Mouse (Mus musculus) C2C12 (cell line): ENCODE measurements around the gene Megf11.

ENCODE experiments used
- CEBPB ChIP-seq: IDR thresholded peaks from one replicate; pipeline ENCODE4 v1.6.1; 2011; ENCODE audit warnings: low read depth, mild to moderate bottlenecking, control low read depth, moderate library complexity
- CTCF ChIP-seq: IDR thresholded peaks from one replicate; pipeline ENCODE4 v1.5.1; 2011; ENCODE audit not compliant: control insufficient read depth, insufficient read depth, insufficient read length
- MAX ChIP-seq: IDR thresholded peaks from one replicate; pipeline ENCODE4 v1.6.1; 2011; ENCODE audit warnings: mild to moderate bottlenecking, control low read depth
- USF1 ChIP-seq: IDR thresholded peaks from one replicate; pipeline ENCODE4 v1.6.1; 2011; ENCODE audit warnings: low read depth, mild to moderate bottlenecking, control low read depth, moderate library complexity

- TF ChIP-seq USF1: no peak
- no peak for TF ChIP-seq CTCF
- TF ChIP-seq MAX: no peak
- no peak for TF ChIP-seq CEBPB
Measured at GRCm38 (mm10) chr9:64542246-64542645, 156.8 kb downstream of the Megf11 start.
